Mouse (Mus musculus) kidney, adult 8-10 months (tissue): Measurements from ENCODE around the gene Olfr106-ps.

ENCODE experiments used
- DNase-seq, 2 experiments: peaks; one replicate each; pipeline ENCODE4 v3.0.0; 2022

Olfr106-ps gene

DNA sequence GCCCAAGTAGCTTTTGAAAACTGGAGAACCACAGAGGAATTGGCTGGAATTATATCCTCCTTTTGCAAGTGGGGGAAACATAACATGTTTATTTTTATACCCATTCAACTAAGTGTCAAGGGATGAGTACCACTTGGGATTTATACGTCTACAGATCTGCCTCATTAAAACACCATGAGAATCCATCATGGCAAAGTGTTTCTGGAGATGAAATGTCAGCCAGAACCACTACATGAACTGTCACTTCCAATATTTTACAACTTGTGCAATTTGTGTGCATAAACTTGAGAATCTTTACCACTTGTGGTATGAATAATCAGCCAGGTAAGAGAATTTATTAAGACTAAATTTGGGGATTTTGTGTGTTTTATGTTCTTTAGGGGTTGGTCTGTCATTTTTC lies at the start of gene Olfr106-ps:
TSS of gene Olfr106-ps (plus strand) at position 301 of the 400 bp plus-strand sequence.
- no peak for DNase-seq

DNA sequence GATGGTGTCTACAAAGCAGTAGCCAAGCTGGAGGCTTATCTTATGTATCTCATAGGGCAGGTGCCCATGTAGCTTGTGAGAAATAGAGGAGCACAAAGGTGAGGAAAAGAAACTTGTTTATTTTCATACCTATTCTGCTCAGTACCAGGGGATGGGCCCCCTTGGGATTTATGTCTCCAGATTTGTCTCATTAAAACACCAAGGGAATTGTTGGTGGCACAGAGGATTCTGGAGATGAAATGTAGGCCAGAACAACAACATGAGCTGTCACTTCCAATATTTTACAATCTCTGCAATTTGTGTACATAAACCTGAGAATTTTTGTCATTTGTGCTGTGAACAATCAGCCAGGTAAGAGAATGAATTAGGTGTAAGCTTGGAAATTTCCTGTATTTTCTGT lies 30.9 kb upstream of the Olfr106-ps start, which contains the start of gene Olfr104-ps:
TSS of gene Olfr104-ps (plus strand) at position 301 of the 400 bp plus-strand sequence.
- no peak for DNase-seq

DNA sequence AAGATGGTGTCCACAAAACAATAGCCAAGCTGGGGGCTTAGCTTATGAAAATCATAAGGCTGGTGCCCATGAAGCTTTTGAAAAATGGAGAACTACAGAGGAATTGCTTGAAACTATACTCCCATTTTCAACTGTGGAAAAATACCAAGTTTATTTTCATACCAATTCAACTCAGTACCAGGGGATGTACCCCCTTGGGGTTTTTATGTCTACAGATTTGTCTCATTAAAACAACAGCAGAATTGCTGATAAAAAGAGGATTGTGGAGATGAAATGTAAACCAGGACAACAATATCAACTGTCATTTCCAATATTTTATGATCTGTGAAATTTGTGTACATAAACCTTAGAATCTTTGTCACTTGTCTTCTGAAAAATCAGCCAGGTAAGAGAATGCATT lies 11.5 kb upstream of the Olfr106-ps start, which contains the start of gene Olfr105-ps:
TSS of gene Olfr105-ps (plus strand) at position 301 of the 400 bp plus-strand sequence.
- no peak for DNase-seq

DNA sequence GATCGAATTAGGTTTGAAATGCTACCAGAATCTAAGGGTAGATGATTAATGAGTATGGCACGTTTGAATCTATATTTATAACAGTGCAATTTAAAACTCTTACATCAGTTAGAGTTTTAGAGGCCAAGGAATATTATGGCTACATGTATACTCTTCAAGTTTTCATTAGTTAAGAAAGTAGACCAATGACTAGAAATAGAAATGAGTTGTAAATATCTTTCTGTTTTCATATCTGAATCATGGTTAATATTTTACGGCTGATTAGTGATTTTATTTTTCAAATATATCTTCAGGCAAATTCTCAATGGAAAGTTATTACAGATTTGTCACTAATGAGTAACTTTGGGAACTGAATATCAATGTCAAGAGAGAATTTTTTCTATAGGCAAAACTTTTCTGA lies 8.7 kb downstream of the Olfr106-ps start, which contains the start of gene Olfr107:
TSS of gene Olfr107 (plus strand) at position 301 of the 400 bp plus-strand sequence.
- DNase-seq = no peak

DNA sequence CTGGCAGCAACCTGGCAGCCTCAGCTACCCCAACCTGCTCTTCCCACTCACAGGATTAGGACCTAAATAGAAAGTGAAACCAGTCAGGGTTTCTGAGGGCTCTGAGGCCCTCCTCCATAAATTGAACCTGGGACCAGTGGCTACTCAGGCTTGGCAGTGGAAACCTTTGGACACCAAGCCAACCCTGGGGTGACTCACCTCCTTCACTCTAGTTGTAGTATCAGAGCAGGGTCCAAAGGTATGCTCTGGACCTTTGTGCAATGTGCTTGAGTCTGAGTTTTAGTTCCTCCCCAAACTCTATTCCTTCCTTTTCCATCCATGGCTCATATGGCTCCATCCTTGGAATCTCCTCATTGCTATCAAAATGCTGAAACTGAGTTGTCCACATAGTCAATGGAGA lies 23.2 kb downstream of the Olfr106-ps start:
- DNase-seq = peak in 1 of 2 experiments; percentile 2

DNA sequence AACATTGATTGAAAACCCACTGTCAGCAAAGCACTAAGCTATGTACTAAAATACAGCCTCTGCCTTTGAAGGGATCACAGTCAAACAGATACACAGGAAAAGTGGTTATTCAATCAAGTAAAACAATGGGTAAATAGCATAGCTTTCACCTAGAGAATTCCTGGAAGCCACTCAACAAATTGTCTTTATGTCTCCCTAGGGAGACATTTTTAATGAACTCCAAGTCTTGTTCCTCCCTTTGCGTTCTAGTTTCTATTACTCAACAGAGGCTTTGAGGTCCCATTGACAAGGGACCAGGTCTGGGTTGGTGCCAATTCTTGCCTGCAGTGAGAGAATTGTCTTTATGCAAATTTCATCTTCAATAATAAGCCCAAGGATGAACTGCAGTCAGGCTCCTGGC lies 55.0 kb downstream of the Olfr106-ps start, which contains the start of gene Olfr108:
TSS of gene Olfr108 (plus strand) at position 301 of the 400 bp plus-strand sequence.
- no peak for DNase-seq
